Mouse (Mus musculus): ENCODE results near the gene Cacna1g.
"Not testable (repeated sequence)": the region's sequence is repeated elsewhere in the genome, so short reads cannot be mapped to it uniquely, and the experiment has no call there.

The Cacna1g gene

DNA sequence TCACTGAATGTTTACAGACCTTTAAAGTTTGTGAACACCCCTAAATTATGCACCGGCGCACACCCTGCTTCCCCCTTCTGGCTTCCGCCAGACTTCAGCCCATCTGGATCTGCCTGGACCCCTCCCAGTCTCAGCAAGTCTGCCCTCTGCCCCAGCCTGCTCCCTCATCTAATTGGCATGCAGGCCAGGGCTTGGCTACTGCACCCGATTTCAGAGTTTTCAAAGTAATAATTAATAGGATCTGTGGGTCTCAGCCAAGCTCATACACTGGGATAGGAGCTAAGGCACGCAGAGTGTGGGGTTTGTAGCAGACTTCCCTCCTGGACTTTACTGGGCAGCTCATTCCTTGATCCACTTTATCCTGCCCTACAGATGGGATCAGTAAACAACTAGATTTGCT is 69.8 kb downstream of the Cacna1g start:
- no peak for DNase-seq (ENCODE audit: low spot score in 2 of 2)

DNA sequence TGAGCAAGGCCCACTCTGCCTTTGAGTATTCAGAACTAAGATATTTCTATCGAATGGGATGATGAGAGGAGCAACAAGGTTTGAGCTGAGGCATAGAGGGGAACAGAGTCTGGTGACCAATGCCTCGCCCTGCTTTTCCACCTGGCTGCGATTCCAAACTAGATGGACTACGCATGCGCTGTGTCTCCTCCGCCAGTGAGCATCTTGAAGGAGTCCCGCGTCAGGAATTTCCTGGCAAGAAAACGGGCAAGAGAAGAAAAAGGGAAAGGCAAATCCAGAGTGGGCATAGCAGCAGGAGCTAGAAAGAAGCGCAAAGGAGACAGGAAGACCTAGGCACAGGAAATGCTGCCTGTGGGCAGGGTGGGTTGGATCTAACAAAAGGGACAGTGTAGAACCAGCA is 70.2 kb downstream of the Cacna1g start:
- DNase-seq (ENCODE audit: low spot score in 2 of 2), result no peak

DNA sequence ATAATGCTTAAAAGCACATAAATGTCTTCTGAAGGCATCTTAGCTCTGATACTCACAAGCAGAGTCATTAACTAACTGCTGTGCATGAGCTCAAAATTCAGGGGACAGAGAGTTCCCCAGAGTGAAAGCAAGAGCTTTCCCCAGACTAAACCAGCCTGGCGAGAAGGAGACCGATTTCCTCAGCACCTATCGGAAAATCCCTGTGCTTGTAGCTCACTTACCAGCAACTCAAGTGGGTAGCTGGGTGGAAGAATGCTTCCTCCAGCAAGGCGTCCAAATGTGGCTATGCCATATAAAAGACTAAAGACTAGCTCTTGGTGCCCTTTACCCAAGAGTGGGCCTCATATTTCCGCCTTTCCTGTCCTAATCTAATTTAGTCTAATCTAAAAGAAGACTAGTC is 71.3 kb downstream of the Cacna1g start:
- DNase-seq (ENCODE audit: low spot score in 2 of 2), result no peak

DNA sequence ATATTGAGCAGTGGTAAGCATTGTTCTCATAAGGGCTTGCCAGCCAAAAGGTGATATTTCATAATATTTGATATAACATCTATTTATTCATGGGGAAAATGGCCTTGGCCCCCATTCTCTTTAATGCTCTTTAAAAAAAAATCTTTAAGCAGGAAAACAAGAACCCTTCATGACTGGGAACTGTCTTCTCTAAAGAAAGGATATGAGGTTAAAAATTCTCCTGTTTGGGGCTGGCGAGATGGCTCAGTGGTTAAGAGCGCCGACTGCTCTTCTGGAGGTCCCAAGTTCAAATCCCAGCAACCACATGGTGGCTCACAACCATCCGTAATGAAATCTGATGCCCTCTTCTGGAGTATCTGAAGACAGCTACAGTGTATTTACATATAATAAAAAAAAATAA is 72.0 kb downstream of the Cacna1g start:
- not testable (repeated sequence) for DNase-seq (ENCODE audit: low spot score in 2 of 2)

DNA sequence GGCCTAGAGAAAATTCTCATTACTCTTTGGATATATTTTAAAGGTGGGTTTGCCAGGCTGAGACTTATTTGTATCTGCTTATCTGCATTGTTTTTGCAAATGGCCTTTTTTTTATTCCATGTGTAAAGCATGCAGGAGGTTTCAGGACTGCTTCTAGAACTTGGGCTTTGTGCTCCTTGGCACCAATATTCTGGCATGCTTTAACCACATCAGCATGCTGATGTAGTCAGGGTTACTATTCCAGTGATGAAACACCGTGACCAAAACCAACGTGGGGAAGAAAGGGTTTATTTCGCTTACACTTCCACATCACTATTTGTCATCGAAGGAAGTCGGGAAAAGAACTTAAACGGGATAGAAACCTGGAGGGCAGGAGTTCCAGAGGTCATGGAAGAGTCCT is 73.0 kb downstream of the Cacna1g start:
- DNase-seq (ENCODE audit: low spot score in 2 of 2), result no peak

DNA sequence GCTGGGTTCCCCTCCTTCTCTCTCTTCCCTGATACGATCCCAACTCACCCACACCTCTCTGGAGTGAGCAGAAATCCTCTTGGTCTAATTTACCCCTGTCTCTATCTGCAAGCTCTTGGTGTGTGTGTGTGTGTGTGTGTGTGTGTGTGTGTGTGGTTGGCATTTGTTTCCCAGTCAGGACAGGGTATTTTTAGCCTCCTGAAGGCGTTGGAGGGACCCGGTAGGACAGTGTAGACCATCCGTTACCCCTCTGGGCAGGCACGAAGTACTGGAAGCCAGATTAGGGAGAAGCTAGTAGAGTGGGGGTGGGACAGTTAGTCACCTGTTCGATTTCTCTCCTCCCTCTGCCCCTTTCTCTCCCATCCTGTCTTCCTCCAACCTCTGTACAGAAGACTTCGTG is 79.9 kb downstream of the Cacna1g start:
- DNase-seq (ENCODE audit: low spot score in 2 of 2), result no peak

DNA sequence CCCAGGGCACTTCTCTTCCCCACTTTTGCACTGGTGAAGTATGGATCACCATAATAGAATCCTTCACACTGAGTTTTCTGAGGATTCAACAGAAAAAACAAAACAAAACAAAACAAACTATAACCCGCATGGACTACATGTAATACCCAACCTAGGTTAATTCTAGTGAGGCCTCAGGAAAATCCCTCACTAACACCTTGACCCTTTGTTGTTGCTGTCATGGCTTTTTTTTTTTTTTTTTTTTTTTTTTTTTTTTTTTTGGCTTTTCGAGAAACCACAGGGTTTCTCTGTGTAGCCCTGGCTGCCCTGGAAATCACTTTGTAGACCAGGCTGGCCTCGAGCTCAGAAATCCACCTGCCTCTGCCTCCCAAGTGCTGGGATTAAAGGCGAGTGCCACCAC is 80.5 kb downstream of the Cacna1g start:
- DNase-seq (ENCODE audit: low spot score in 2 of 2), result not testable (repeated sequence)

DNA sequence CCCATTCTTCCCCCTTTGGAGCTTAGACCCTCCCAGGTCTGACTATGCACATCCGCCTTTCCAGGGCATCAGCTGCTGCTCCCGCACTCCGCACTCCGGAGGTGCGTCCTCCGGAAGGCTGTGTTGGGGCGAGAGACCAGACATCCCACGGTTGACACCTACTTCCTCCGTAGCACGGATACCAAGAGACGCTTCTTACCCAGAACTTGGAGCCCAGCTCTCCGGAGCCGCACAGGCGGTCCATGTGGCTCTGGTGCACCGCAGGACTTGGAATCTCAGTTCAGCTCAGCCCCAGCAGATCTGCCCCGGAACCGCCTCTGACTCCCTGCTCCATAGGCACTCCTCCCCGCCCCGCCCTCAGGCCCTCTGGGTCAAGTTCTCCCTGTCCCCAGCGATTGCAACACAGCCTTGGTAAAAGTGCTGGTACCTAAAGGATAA is 81.3 kb downstream of the Cacna1g start, which contains the start of gene Abcc3:
Gene Abcc3 (minus strand): TSS at position 326 of the 438 bp plus-strand sequence.
- DNase-seq (ENCODE audit: low spot score in 2 of 2), result no peak

DNA sequence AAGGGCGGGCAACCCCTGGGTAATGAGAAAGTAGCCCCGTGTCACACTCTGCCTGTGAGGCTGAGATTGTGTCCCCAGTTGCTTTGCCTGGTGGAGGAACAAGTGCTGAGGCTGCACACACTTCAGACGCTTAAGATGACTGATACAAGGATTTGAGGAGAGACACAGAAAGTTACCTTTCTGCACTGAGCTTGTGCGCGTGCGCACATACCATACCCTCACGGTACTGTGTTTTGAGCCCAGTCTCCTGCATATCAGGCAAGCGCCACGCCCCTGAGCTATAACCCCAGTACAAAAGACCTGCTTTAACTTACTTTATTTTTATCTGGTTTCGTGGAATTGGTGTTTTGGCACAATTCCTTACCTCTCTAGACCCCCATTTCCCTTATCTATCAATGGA is 82.3 kb downstream of the Cacna1g start:
- no peak for DNase-seq (ENCODE audit: low spot score in 2 of 2)

DNA sequence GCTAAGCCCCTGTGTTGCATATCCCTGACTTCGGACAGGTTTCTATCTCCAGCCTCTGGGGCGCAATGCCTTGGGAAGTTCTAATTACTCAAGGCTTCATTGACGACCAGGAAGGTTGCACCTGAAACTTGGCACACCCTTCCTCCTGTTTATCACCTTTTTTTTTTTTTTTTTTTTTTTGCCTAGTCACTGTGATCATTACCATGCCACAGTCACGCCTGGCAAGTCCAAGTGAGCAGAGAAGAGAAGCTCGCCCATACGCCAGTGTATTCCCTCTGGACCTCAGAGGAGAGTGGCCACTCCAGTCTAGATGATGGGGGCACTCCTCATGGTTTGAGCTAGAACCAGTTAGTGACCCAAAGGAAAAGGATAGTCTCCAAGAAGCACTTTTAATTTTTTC is 83.2 kb downstream of the Cacna1g start:
- DNase-seq (ENCODE audit: low spot score in 2 of 2), result no peak

DNA sequence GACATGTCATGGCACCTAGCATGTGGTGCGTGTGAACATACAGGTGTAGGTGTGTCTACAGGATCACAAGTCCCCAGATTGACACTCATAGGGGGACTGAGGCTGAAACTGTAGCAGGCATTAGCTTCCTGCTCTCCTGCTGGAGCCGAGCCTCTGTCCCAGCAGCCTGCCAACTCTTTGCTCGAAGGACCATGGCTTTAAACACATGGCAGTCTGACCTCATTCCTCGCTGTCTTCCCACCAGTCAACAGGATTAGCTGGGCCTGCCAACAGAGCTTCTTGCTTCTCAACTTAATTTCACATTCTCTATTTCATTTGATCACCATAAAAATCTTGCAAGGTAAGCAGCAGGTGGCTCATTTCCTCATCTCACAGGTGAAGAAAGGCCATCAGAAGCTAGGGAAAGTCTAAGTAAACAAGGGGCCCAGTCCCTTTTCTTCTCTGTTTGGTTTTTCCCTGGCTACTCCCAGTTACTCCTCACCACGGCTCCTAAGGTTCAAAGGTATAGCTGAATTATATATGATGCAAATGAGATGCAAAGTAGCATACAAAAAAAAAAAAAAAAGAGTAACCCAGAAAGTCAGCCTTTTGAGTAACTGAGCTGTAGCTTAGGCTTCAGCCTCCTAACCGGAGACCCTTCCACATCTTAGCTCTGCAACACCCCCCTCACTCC is 84.1 kb downstream of the Cacna1g start:
- DNase-seq (ENCODE audit: low spot score in 2 of 2), result no peak

DNA sequence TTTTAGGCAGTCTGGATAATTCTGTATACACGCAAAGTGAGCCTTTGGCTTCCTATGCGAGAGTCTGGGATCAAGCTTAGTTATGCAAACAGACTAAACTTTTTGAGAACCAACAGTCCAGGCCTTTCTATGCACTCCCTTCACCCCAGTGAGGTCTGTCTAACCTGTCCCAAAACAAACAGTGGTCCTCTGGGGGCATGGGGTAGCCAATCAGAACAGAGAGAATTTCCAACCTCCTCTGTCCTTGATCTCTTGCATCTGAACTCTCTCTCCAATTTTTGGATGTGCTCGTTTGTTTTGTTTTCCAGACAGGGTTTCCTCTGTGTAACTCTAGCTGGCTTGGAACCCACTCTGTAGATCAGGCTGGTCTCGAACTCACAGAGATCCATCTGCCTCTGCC is 85.0 kb downstream of the Cacna1g start:
- no peak for DNase-seq (ENCODE audit: low spot score in 2 of 2)

DNA sequence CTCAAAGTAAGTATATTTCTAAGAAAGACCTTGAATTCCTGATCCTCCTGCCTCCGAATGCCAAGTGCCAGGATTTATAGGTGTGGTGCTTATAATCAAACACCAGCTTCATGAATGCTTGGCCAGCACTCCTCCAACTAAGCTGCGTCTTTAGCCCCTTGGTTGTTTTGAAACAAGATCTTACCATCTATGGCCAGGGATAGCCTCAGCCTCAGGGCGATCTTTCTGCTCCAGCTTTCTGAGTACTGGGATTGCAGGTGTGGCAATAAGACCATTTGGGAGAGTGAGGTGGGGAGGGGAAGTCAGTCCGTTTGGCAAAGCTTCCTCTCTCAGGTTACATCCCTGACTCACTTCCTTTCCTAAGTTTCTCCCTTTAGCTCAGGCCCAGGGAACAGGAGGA is 86.2 kb downstream of the Cacna1g start:
- no peak for DNase-seq (ENCODE audit: low spot score in 2 of 2)

DNA sequence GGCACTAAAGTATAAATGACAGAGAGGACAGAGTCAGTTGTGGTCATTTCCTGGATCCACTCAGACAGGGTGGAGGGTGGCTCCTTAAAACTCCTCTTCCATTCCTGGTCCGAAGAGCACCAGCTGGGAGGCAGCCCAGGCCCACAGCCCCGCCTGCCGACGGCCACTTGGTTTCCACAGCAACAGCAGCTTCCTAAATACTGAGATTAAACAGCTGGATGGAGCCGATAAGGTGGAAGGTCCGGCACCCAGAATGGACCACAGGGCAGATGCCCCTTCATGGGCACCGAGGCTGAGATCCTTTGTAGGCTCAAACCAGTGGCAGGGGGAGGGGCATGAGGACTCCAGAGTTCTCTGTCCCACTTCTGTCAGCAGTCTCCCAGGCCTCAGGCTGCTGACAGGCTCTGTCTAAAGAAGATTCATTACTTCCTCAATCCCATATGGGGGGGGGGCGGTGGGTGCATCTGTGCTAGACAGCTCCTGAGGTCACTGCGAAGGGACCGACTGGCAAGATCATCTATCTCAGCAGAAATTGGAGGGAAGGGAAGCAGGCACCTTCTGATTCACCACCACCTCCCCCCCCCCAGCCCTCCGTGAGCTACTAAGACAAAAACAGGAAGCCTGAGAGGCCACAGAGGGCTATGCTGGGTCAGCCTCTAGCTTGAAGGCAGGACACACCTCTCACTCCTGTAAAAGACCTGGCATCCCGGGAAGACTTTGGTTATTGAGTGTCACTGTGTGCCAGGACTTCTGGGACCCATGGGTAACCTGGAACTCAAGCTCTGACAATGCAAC is 87.8 kb downstream of the Cacna1g start:
- no peak for DNase-seq (ENCODE audit: low spot score in 2 of 2)

DNA sequence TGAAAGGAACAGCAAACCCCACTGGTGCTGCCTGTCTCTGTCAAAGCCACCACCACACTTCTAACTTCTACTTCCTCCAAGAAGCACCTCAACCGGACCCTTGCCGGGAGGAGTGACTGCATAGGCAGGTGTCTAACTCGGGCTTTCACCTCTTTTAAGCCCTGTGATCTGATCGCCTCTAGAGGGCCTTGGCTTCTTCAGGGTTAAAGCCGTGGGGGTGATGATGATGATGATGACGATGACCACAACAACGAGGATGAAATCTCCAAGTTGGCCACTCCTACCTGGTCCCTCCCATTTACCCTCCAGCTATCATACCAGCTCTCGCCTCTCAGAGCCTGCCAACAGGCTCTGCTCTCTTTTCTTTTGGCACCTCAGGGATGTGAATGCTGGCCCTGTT is 94.3 kb downstream of the Cacna1g start:
- no peak for DNase-seq (ENCODE audit: low spot score in 2 of 2)

DNA sequence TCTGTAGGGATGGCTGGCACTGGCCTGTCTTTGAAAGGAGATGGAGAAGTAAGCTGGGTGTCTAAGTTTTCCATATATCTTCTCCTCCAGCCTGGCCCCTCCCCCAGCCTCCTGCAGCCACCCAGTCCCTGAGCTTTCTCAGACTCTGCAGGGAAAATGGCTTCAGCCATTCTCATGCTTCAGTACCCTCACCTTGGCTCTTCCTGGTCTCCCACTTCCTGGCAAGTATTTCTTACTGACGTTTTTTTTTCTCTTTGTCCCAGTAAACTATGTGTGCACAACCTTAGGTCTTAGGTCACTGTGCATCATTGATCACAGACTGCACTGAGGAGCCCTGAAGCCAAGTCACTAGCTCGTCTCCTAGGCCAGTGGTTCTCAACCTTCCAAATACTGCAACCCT is 94.9 kb downstream of the Cacna1g start:
- no peak for DNase-seq (ENCODE audit: low spot score in 2 of 2)

DNA sequence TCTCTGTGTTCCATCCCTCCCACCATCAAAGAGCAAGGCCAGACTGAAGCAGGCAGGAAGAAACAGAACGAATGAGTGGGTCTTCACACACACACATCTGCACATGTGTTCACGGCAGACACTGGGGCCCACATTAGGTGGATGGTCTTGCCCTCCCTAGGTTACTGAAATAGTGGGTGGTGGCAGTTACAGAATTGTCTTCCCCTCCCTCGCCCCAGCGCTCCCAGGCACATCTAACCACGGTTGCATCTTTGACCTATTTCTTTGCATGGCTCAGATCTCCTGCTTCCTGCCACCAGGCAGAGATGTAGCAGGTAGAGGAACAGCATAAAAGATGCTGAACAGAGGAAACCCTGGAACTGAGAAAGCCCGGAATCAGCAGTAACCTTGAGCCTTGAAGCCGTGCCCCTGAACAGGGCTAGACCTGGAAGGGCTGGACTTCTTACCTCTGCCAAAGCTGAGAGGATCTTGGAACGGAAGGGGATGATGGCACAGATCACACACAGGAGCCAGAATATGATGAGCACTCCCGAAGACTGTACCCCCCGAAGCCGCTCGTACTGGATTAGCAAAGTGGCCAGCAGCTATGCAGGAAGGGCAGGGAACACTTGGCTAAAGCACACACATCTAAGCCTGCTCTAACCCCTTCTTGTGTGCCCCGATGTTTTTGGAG is 99.6 kb downstream of the Cacna1g start:
- DNase-seq (ENCODE audit: low spot score in 2 of 2), result no peak

DNA sequence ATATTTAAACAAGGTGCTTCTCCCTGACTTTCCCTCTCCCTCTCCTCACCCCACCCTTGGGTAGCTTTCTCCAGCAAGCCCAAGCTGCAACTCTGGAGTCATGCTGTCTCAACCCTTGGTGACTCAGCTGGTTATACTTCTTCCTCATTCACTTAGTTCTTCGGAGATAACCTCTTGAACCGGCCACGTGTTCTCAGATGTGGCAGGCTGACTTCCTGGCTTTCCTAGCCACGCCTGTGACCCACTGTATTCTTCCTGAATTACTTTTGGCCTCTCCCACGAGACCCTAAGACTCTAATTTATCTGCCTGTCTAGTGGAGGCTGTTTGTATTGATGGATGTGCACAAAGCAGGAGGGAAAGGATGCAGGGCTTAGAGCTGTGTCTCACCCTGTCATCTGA is 103.2 kb downstream of the Cacna1g start:
- no peak for DNase-seq (ENCODE audit: low spot score in 2 of 2)

DNA sequence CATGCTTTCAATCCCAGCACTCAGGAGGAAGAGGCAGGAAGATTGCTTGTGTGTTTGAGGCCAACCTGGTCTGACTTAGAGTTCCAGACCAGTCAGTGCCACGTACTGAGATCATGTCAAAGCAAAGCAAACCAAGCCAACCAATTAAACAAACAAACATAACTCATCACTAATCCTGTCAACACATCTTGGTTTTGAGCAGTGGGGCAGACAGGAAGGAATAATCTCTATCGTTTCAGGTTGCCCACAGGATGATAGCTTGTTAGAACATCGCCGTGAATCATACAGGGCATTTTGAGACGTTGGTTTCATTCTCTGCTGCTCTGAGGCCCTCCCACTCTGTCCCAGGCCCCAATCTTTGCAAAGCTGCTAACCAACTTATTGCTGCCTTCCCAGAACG is 104.0 kb downstream of the Cacna1g start:
- no peak for DNase-seq (ENCODE audit: low spot score in 2 of 2)

DNA sequence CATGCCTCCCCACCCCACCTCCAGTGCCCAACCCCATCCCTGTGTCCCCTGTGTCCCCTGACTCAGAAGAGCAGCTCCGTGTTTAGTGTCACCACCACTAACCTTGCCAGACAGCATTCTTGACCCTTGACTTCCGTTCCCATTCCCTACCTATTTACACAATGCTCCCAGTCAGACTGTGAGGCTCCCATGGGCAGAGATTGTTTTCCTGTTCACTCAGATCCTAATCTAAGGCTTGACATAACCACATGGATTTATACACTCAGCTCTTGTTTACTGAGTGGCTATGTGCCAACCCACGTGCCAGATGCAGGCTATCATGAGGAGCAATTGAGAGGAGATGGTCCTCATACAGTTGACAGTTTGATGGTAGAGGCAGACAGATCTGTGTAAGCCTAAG is 108.7 kb downstream of the Cacna1g start:
- DNase-seq (ENCODE audit: low spot score in 2 of 2), result no peak

DNA sequence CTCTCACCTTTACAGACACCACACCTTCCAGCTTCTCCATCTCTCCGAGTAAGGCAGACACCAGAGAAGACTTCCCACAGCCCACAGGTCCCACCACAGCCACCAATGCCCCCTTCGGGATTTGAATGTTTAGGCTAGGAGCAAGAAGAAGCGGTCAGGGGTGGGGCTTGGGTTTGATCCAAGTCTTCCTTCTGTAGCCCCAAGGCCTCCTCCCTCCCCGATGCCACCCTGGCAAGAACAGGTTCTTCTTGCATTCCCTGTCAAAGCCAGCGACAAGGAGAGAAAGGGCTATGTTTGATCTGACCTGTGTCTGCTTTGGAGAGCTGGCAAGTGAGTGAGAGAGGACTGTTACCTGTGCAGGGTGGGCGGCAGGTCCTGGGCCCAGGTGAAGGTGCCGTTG is 110.3 kb downstream of the Cacna1g start:
- DNase-seq (ENCODE audit: low spot score in 2 of 2), result no peak

DNA sequence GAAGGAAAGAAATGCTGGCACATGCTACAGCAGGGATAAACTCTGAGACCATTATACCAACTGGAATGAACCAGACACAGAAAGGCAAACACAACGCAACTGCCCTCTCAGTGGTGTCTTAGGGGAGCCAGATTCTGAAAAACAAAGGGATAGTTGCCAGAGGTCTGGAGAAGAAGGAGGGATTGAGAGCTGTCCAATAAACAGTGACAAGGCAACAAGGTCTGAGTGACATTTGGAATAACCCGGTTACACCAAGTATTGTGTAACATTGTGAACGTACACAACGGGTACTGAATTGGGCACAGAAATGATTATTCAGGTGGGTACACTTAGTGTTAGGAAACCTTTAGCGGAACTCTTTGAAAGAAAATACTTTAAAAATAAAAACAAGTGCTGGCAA is 111.9 kb downstream of the Cacna1g start:
- no peak for DNase-seq (ENCODE audit: low spot score in 2 of 2)
